Mouse (Mus musculus) lung, postnatal 0 days (tissue): ENCODE data around the gene Mmrn2. TPM values are rescaled to one million over a fixed set of nuclear protein-coding genes. Genes with fewer than 3 reads are reported as not detected.
"Not testable (repeated sequence)": the region's sequence is repeated elsewhere in the genome, so short reads cannot be mapped to it uniquely, and the experiment has no call there.

Source experiments
- ATAC-seq: fragments of 200-750 bp; cut with Nextera tagmentation; 2 replicates; pipeline ENCODE4 v1.8.0; 2017; ENCODE audit warnings: moderate library complexity
- DNase-seq: peaks from one replicate; pipeline ENCODE4 v3.0.0-alpha.2; 2016; ENCODE audit warnings: low spot score
- H3K27ac ChIP-seq: fragments of 300-500 bp; sonication (generic); 2 replicates; pipeline ENCODE4 v1.5.1; 2014; ENCODE audit warnings: antibody characterized with exemption, mild to moderate bottlenecking, low read length, mixed read lengths
- H3K27me3 ChIP-seq: fragments of 300-500 bp; sonication (generic); replicated peaks from 2 replicates; pipeline ENCODE4 v1.6.1; 2014; ENCODE audit warnings: low read length, mixed read lengths; ENCODE audit not compliant: insufficient read depth
- H3K36me3 ChIP-seq: fragments of 300-500 bp; sonication (generic); 2 replicates; pipeline ENCODE4 v1.6.1; 2014; ENCODE audit warnings: low read length, mixed read lengths; ENCODE audit not compliant: insufficient read depth
- H3K4me1 ChIP-seq: fragments of 300-500 bp; sonication (generic); 2 replicates; pipeline ENCODE4 v1.6.1; 2014; ENCODE audit warnings: antibody characterized with exemption, low read depth, low read length, mixed read lengths; ENCODE audit not compliant: insufficient read depth
- H3K4me2 ChIP-seq: fragments of 300-500 bp; sonication (generic); replicated peaks from 2 replicates; pipeline ENCODE4 v1.6.1; 2014; ENCODE audit warnings: low read depth, mild to moderate bottlenecking, low read length, moderate library complexity, mixed read lengths
- H3K4me3 ChIP-seq: fragments of 300-500 bp; sonication (generic); 2 replicates; pipeline ENCODE4 v1.5.1; 2014; ENCODE audit warnings: low read depth, low read length
- H3K9ac ChIP-seq: fragments of 300-500 bp; sonication (generic); replicated peaks from 2 replicates; pipeline ENCODE4 v1.6.1; 2014; ENCODE audit warnings: low read depth, mild to moderate bottlenecking
- H3K9me3 ChIP-seq: fragments of 300-500 bp; sonication (generic); 2 replicates; pipeline ENCODE4 v1.6.1; 2016; ENCODE audit warnings: low read length, mixed read lengths
- CTCF ChIP-seq: IDR thresholded peaks from 2 replicates; pipeline ENCODE4 v1.5.1; 2016; ENCODE audit warnings: antibody characterized with exemption, mild to moderate bottlenecking
- EP300 ChIP-seq: IDR thresholded peaks from 2 replicates; pipeline ENCODE4 v1.6.1; 2016; ENCODE audit warnings: antibody characterized with exemption, mild to moderate bottlenecking, control low read depth
- WGBS: fragments of 180-500 bp; shearing (Covaris S2); extraction: QIAGEN DNeasy Blood & Tissue Kit; methylation state at CpG from one replicate; pipeline ENCODE4 v1.1.7; 2014; 5-methylcytosine and 5-hydroxymethylcytosine counted together
- polyA plus RNA-seq: library from polyadenylated mRNA; unstranded; fragments of >200 nt; fragmentation: Nextera tagmentation; extraction: Ambion mirVana; gene quantifications from 2 replicates; pipeline ENCODE4 v1.2.1, GENCODE M21; 2015

The Mmrn2 gene
- polyA plus RNA-seq, 1 experiment from 2014 or later = 15.4 TPM

DNA sequence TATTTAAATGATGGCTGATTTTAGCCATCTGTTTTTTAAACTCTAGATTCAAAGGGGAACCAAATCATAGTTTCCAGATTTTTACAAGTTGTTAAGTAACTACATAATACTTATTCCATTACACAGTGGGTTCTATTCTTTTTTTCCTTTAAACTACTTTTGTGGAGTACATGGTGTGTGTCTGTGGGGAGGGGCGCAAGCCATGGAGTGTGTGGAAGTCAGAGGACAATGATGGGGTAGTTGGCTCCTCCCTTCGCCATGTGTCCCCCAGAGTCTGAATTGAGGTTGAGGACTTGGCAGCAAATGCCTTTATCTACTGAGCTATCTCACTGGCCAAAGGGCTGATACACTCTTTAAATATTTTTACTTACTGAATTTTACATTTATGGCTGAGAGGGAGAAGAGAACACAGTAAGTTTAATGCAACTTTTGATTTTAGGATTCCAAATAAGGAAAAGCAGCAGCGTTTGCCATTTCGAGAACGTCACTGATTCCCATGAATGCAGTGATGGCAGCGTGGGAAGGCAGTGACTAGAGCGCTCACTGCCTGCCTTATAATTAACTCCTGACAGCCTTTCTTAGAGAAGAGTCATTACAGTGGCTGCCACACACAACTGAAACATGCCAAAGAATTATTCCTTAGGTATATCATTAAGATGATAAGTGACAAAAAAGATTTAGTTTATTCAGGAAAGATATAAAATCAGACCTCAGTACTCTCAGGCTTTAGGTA is 37.1 kb downstream of the Mmrn2 start:
- ATAC-seq = no peak
- H3K9ac ChIP-seq = no peak overlapping the region
- H3K9me3 ChIP-seq = no peaks in the 10 kb centered on the region
- WGBS = 91% methylated on average over 7 of the region's 7 CpGs
- H3K27me3 ChIP-seq = no peaks in the 10 kb centered on the region
- H3K36me3 ChIP-seq = peaks cover 17% of the 10 kb centered on the region; the same call in 1 of the 2 replicates
- no peak for TF ChIP-seq CTCF
- no peak for TF ChIP-seq EP300
- H3K4me2 ChIP-seq = no peak overlapping the region
- no peaks in the 10 kb centered on the region for H3K4me1 ChIP-seq
- no peak overlapping the region for H3K27ac ChIP-seq
- H3K4me3 ChIP-seq = no peak overlapping the region
- DNase-seq = no peak

DNA sequence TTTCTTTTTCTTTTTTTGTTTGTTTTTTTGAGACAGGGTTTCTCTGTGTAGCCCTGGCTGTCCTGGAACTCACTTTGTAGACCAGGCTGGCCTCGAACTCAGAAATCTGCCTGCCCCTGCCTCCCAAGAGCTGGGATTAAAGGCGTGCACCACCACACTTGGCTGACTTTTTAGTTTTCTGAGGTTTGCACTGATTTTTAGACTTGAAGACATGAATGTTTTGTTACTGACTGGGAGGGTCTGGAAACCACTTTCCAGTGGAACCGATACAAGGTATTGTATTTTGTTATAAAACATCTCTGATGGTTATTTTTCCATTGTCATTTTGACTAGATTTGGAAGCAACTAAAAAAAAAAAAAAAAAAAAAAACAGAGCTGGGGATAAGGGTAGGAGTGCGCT is 41.7 kb downstream of the Mmrn2 start:
- H3K27ac ChIP-seq, DNase-seq, ATAC-seq, H3K4me1 ChIP-seq, H3K27me3 ChIP-seq, H3K4me3 ChIP-seq, H3K9ac ChIP-seq, H3K4me2 ChIP-seq, H3K9me3 ChIP-seq: not testable (repeated sequence)
- 95% methylated on average over 4 of the region's 4 CpGs for WGBS
- 0 out of 2 replicates have a peak, but pooled peaks cover 17% of the 10 kb centered on the region for H3K36me3 ChIP-seq

DNA sequence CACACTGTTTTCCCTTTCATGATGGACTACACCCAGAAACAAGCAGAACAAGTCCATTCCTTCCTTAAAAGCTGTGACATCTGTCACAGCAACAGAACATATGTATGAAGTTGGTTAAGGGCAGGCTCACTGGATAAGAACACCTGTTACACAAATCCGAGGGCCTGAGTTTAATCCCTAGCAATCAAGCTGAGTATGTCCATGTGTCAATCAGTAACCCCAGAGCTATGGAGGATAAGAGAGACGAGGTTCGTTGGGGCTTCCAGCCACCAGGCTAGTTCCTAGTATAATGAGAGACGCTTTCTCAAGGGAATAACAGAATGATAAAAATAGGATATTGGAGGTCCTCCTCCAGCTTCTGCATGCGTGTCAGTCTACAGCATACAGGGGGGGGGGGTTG is 42.2 kb downstream of the Mmrn2 start:
- Histone ChIP-seq H3K4me3 (no peak overlapping the region), H3K27ac (no peak overlapping the region), H3K4me1 (no peaks in the 10 kb centered on the region), H3K9me3 (no peaks in the 10 kb centered on the region), H3K9ac (no peak overlapping the region), H3K4me2 (no peak overlapping the region), H3K36me3 (0 out of 2 replicates have a peak, but pooled peaks cover 17% of the 10 kb centered on the region), H3K27me3 (no peaks in the 10 kb centered on the region)
- WGBS = 89% methylated on average over 5 of the region's 5 CpGs
- DNase-seq = no peak
- no peak for ATAC-seq
- TF ChIP-seq EP300 = no peak
- no peak for TF ChIP-seq CTCF

DNA sequence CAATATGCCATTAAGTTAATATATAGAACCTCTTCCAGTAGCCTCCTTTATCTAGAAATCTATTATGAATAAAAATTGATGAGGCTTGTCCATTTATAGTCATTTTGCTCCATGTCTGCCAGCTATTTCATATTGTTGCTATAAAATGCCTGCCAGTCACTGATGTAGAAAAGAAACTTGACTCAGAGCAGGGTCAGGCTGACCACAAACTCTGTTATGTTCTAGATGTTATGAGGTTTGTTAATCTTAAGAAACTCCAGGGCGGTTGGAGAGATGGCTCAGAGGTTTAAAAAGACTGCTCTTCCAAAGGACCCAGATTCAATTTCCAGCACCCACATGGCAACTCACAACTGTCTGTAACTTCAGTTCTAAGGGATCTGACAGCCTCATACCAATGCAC is 45.8 kb downstream of the Mmrn2 start:
- ATAC-seq (no peak), DNase-seq (no peak)
- Histone ChIP-seq H3K27me3 (no peaks in the 10 kb centered on the region), H3K9ac (no peak overlapping the region), H3K4me3 (no peak overlapping the region), H3K36me3 (no peaks in the 10 kb centered on the region), H3K4me1 (no peaks in the 10 kb centered on the region), H3K27ac (no peak overlapping the region), H3K4me2 (no peak overlapping the region), H3K9me3 (no peaks in the 10 kb centered on the region)
- TF ChIP-seq EP300 = no peak
- TF ChIP-seq CTCF = no peak
- 92% methylated on average over 1 of the region's 1 CpGs for WGBS

DNA sequence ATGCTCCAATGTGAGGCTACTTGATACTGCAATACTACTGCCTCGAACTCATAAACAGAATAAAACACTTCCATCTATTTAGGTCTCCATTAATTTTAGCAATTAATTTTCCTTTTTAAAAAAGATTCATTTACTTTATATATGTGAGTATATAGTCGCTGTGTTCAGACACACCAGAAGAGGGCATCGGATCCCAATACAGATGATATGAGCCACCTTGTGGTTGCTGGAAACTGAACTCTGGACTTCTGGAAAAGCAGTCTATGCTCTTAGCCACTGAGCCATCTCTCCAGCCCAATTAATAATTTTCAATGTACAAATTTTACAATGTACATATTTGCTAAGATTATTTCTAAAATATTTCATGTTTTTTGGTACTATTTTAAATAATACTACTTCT is 53.0 kb downstream of the Mmrn2 start:
- no peak for DNase-seq

DNA sequence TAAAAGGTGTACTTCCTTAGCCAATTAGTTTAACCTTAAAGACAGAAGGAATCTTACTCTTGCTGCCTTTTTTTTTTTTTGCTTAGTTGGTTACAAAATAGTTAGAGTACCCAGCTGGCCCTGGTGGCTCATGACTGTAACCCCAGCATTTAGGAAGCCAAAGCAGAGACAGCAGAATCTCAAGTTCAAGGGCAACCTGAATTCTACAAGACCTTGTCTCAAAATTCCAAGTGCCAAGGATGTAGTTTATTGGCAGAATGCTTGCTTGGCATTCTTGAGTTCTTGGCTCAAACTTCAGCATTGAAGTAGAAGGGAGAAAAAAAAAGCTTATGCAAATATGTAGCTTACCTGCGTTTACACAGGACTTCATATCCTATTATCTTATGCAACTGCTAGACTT is 53.8 kb downstream of the Mmrn2 start:
- no peaks in the 10 kb centered on the region for H3K4me1 ChIP-seq
- no peak for ATAC-seq
- TF ChIP-seq CTCF (no peak), EP300 (no peak)
- H3K4me3 ChIP-seq = no peak overlapping the region
- H3K36me3 ChIP-seq = no peaks in the 10 kb centered on the region
- no peaks in the 10 kb centered on the region for H3K9me3 ChIP-seq
- H3K4me2 ChIP-seq = no peak overlapping the region
- 67% methylated on average over 1 of the region's 1 CpGs for WGBS
- no peaks in the 10 kb centered on the region for H3K27me3 ChIP-seq
- peak; percentile 63 for DNase-seq
- no peak overlapping the region for H3K9ac ChIP-seq
- H3K27ac ChIP-seq = no peak overlapping the region

More for the DNA sequence above, 53.0 kb downstream of the Mmrn2 start:
- Histone ChIP-seq H3K36me3 (no peaks in the 10 kb centered on the region), H3K9me3 (no peaks in the 10 kb centered on the region), H3K9ac (no peak overlapping the region), H3K4me3 (no peak overlapping the region), H3K4me1 (no peaks in the 10 kb centered on the region), H3K27me3 (no peaks in the 10 kb centered on the region), H3K4me2 (no peak overlapping the region), H3K27ac (no peak overlapping the region)
- no peak for ATAC-seq
- 93% methylated on average over 3 of the region's 3 CpGs for WGBS
- TF ChIP-seq EP300 (no peak), CTCF (peak; percentile 42)
